Mouse (Mus musculus) G1E (cell line): ENCODE measurements around the gene Gon4l.
"Not testable (repeated sequence)": the region's sequence is repeated elsewhere in the genome, so short reads cannot be mapped to it uniquely, and the experiment has no call there.

ENCODE experiments used
- CTCF ChIP-seq: IDR thresholded peaks from 2 replicates; pipeline ENCODE4 v1.5.1; 2012; ENCODE audit warnings: low read depth, low read length, inconsistent platforms, mixed read lengths
- GATA1 ChIP-seq: IDR thresholded peaks from 2 replicates; pipeline ENCODE4 v1.6.1; 2012; ENCODE audit warnings: borderline replicate concordance, low read length, inconsistent platforms, mixed read lengths
- POLR2AphosphoS5 ChIP-seq: IDR thresholded peaks from 2 replicates; pipeline ENCODE4 v1.6.1; 2012; ENCODE audit warnings: low read depth, low read length, inconsistent platforms; ENCODE audit not compliant: insufficient replicate concordance

DNA sequence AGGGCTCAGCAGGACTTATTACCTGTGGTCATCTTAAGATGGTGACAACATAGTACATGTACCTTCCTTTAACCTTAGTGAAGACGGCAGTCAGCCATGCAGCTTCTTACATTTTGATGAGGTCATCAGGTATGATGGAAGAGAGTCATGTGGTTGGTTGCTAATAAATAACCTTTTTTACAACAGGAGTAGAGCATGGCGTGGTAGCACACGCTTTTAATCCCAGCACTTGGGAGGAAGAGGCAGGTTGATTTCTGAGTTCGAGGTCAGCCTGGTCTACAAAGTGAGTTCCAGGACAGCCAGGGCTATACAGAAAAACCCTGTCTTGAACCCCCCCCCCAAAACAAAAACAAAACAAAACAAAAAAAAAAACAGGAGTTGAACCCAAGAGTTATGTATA lies 47.5 kb downstream of the Gon4l start:
- not testable (repeated sequence) for TF ChIP-seq CTCF, POLR2AphosphoS5, GATA1
